Mouse (Mus musculus): ENCODE results near the gene Krtap12-1.

DNA sequence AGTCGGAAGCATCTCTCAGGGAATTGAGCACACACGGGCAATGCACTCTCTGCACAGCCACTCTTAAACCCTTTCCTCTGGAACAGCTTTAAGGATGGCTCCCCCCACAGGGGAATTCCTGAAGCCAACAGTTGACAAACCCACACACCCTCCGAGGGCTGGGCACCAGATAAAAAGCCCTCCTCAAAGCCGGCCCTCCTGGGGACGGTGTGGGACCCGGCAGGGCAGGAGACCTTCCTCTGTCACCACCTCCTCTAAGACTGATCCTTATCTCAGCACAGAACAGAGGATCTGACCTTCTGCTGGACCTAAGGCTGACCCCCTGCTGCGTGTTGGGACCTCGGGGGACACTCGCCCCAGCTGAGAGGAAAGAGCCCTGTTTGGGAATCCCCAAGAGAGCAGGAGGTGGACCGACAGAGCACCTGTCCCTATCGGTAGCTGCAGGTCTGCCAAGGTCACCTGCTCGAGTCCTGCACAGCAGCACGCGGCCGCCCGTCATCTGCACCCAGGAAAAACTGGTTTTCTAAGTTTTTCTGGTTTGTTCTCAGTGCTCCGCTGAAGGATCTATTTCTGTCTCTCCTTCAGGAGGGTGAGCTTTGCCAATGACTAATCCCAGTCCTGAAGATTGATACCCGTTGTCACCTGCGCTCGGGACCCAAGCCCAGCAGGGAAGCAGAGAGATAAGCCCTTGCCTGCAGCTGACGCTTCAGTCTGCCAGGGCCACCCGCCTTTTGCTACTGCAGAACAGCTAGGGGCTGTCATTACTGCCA lies 34.3 kb upstream of the Krtap12-1 start, which contains the start of gene Tspear:
- TF ChIP-seq USF1 (IDR thresholded peaks at IDR 0.05; ENCODE audit: low read depth) = no peak
- no peak for TF ChIP-seq FOSL1 (IDR thresholded peaks at IDR 0.05; ENCODE audit: insufficient read depth, low read length, poor library complexity, severe bottlenecking)
- no peak for TF ChIP-seq CTCF (IDR thresholded peaks at IDR 0.05; ENCODE audit: control insufficient read depth, insufficient read depth, insufficient read length)
